Mouse (Mus musculus): Measurements from ENCODE around the gene Zfp804a. TPM values are rescaled to one million over a fixed set of nuclear protein-coding genes. Genes with fewer than 3 reads are reported as not detected.
A peak's percentile ranks its signal among the peaks of the same experiment; 100 is the strongest.

The Zfp804a gene
- total RNA-seq (2021), result 0.59 and 0.83 TPM in 2 replicates
- long read RNA-seq, experiment 1, result 0 reads
- long read RNA-seq, experiment 2, result 0 reads

DNA sequence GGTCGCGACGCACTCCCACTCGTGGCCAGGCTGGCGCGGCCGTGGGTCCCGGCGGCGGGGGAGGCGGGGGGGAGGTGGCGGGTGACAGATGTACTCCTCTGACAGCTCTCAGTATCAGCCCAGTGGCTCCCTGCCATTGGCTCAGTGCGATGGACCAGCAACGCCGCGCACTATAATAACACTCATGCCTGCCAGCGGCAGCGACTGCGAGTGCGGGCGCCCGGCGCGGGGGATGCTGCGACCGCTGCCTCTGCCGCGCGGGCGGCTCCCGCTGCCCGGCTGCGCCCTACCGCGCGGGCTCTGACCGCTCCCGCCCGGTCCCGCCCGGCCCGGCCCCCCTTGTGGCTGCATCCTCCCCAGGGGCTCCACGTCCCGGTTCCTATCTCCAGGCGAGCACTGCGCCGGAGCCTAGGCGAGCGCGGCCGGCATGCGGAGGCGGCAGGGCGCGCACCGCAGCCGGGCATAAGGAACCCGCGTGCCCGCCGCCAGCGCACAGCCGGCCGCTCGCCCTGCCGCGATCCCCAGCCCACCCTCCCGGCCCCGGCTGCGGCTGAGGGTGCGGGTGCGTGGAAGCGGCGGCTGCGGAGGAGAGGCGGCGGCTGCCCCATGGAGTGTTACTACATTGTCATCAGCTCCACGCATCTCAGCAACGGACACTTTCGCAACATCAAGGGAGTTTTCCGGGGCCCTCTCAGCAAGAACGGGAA, at the start of gene Zfp804a:
Gene Zfp804a (plus strand): TSS at position 38 of the 707 bp plus-strand sequence.
- DNase-seq, result peak; percentile 21

- no peak for DNase-seq
Observed at GRCm38 (mm10) chr2:82051635-82052034, 1.4 kb upstream of the Zfp804a start.

GRCm38 (mm10) chr2:82052338-82053184, 461 bp upstream of the Zfp804a start:
- DNase-seq, result no peak

DNA sequence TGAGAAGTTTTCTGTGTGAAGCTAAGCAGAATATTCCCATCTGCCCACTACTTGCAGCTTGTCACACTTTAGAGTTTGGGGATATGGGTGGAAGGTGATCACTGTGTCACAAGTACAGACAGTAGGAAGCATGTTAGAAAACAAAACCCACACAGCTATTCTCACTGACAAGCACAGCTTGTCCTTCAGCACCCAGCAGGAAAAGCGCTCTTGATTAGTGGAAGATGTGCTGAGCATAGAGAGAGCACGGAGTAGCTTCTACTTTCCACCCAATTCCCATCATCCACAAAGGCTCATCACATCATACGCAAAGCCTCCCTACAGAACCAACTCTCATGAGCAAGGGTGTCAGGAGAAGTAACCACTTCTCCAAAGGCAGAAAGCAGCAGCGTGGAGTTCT, 1.4 kb downstream of the Zfp804a start:
- DNase-seq, result no peak

DNA sequence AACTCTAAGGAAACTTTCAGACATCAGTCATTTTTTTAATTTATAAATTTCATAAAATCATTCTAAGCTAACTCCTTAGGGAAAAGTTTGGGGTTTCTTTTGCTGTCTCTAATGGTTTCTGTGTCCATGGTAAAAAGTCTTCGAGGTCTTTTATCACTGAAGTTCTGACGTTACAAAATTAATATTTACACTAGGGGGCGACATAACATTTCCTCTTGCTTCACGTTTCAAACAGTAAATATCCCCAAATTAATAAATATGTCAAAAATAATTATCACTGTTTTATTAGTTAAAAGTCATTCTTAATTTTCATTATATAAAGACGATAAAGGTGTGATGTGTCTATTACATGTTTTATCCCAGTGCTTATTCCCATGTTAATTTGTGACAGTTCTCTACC, 11.6 kb downstream of the Zfp804a start:
- DNase-seq, result no peak

GRCm38 (mm10) chr2:82067912-82068311, 14.9 kb downstream of the Zfp804a start:
- no peak for DNase-seq

DNA sequence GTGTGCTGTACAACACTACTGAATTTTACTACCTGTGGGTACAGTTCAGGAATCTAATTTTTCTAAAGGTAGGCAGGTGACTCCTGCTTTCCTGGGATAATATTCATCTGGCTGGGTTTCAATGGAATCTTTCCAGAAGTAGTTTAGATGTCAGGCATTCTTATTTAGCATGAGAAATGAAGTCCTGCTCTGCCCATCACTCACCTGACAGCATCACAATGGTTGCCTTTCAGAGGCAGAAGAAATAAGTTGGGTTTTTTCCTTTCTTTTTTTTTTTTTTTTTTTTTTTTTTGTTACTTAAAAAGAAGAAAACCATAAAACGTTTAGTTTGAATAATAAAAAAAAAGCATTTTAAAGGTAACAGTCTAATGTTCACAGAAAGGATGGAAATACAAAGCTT, 16.1 kb downstream of the Zfp804a start:
- no peak for DNase-seq

GRCm38 (mm10) chr2:82076883-82077282, 23.9 kb downstream of the Zfp804a start:
- no peak for DNase-seq

GRCm38 (mm10) chr2:82078287-82078994, 25.4 kb downstream of the Zfp804a start:
- DNase-seq, result no peak

DNA sequence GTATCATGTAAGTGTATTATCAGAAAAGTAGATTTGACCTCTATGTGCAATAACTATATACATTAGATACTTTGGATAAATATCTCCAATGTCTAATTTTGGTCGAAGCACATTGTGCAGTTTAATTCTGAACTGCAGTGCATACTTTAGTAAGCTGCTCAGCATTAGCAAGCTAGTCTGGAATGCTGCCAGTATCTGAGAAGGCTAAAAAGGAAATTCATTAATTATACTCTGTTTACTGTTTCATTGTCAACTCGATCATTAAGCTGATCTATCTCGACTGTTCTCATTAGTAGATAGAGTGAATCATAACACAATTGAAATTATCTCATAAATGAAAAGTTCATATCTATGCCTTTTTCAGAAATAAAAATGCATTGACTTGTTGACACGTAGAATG, 27.7 kb downstream of the Zfp804a start:
- DNase-seq, result no peak

DNA sequence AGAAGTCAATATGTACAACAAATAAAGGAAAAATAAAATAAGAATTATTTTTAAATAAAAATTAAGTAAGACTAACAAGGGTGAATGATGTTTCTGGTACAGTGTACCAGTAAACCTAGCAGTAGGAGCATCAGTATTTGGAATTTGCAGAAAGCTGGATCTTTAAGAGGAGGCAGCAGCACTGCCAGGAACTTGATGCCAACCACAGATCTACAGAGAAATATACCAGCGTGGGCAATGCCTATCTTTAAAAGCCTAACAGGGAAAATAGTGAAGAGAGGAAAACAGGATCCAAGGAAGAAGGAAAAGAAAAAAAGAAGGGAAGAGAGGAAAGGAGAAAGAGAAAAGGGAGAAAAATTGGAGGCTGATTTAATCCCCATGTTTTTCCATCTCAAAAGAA, 60.1 kb downstream of the Zfp804a start:
- DNase-seq, result no peak

GRCm38 (mm10) chr2:82113650-82114049, 60.6 kb downstream of the Zfp804a start:
- no peak for DNase-seq

- no peak for DNase-seq
Observed at GRCm38 (mm10) chr2:82119577-82119976, 66.6 kb downstream of the Zfp804a start.

DNA sequence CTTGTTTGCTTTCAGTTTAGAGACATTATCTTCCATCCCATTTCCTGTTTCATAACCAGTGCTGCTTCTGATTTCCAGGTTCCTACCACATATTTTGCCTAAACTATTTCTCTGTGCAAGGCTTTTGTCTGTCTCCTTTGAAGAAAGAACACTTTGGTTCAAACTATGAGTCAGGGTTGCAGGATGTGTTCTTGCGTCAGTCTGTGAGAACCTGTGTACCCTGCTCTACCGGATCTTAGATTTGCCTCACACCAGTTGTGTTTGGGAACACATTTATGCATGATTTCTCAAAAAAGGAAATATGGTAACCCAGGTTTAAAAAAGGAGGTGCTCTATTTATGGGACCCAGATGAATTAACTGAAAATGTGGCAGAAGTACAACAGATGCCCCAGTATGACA, 125.7 kb downstream of the Zfp804a start:
- DNase-seq, result no peak

GRCm38 (mm10) chr2:82181010-82181409, 128.0 kb downstream of the Zfp804a start:
- DNase-seq, result no peak

DNA sequence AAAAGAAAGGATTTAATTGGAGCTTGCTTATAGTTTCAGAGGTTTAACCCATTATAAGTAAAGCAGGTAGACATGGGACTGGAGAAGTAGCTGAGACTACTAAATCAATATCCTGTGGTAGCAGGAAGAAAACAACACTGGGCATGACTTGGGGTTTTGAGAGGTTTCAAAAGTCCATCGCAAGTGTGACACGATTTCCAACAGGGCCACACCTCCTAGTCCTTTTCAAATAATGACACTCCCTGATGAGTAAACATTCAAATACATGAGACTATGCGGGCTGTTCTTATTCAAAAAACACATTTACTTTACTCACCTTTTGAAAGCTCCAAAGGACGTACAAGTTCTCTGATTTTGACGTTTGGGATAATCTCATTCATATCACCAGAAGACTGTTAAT, 146.9 kb downstream of the Zfp804a start:
- no peak for DNase-seq

- no peak for DNase-seq
Observed at GRCm38 (mm10) chr2:82200616-82201015, 147.6 kb downstream of the Zfp804a start.

DNA sequence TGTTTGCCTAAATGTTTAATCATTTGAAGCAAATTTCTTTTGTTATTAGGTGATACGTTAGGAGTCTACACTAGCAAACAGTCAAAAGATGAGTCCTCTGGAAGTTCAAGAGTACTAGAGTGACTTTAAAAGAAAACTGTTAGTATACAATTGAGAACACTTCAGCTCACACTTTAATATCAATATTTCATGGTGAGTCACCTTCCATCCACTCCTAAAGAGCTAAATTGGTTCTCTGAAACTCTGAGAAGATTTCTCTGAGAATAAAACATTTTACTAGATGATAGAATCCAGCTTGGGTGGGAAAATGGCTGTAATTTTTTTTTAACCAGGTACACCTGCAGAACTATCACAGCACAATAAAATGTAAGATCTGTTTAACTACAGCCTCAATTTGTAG, 157.6 kb downstream of the Zfp804a start:
- no peak for DNase-seq

GRCm38 (mm10) chr2:82211972-82212371, 158.9 kb downstream of the Zfp804a start:
- DNase-seq, result no peak

- DNase-seq, result no peak
Observed at GRCm38 (mm10) chr2:82217873-82218272, 164.9 kb downstream of the Zfp804a start.

GRCm38 (mm10) chr2:82246020-82246419, 193.0 kb downstream of the Zfp804a start:
- DNase-seq, result no peak

DNA sequence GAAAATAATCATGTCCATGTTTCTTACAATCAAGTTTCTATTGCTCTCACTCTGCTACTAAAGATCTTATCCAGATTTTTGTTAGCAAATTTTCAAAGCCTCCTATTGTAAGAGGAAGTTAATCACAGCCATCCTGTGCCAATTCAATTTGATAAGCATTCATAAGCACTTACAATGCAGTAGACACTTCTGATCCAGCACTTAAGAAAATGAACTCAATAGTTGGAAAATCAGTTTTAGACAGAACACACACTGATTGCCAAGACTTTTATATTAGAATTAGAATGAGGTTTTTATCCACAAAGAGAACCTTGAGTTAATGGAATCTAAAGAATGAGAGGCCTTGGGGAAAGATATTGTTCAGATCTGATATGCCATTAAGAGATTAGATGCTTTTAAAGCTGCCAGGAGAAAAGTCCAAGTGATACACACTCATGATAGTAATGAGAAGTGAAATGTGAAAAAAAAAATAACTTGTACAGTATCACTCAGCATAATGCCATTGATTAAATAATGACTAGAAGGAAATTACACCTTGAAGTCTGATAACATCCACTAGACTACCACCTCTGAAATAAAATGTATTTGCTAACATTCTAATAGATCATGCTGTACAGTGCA, 194.0 kb downstream of the Zfp804a start:
- DNase-seq, result no peak
